In the genomic region with DNA sequence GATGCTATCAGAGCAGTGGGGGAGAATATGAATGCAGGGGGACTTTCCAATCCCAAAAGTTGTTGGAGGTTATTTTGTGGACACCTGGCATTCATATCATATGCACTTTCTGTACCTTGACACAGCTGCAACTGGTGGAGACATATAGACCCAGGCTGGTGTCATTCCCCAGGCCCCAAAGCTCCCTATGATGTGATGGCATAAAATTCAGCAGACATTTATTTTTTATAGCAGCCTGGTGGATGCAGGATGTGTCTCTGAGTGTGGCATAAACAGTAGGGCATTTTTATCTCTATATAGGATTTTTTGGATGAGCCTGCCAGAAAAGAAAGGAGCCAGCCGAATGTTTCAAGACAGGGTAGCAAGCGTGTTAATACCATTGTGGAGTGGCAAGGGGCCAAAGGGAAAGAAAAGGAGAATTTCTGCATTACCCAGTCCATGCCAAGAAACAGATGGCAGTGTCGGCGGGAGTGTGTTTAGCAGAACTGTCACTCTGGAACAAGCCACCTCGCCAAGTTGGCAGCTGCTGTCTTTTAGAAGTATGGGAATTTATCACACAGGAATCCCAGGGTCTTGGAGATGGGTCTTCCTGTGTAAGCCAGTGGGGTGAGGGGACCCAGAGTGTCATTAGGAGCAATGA, we compare ENCODE assay signal across 10 mouse cellular contexts.
DNase-seq lines count a peak whose midpoint lies in the region; ATAC-seq lines count a peak whose summit lies in the region.
"Had no signal": no experiment of that assay in that cellular context is flagged by ENCODE, and none has a peak within 500 bp of the region (broad histone marks: within the 10 kb centered on the region; RNA-seq: fewer than 3 reads in every experiment).

No protein-coding gene starts in this region.

- 57% methylated on average over 5 of the region's 5 CpGs for WGBS in hindbrain, embryonic 13.5 days
- WGBS in hindbrain, embryonic 10.5 days: 88% methylated on average over 5 of the region's 5 CpGs
- WGBS in midbrain, embryonic 16.5 days: 51% methylated on average over 5 of the region's 5 CpGs

- no peaks in the 10 kb centered on the region for H3K27me3 ChIP-seq in hindbrain, embryonic 13.5 days
- H3K27me3 ChIP-seq in hindbrain, embryonic 10.5 days (ENCODE audit: insufficient read depth, poor library complexity, severe bottlenecking): no peaks in the 10 kb centered on the region
- no peaks in the 10 kb centered on the region for H3K27me3 ChIP-seq in midbrain, embryonic 16.5 days (ENCODE audit: control insufficient read depth, insufficient read depth, low read depth, low read length)

- no peak overlapping the region for H3K4me2 ChIP-seq in hindbrain, embryonic 13.5 days
- no peak overlapping the region for H3K4me2 ChIP-seq in midbrain, embryonic 16.5 days (ENCODE audit: low read length)

- ATAC-seq in hindbrain, embryonic 13.5 days (ENCODE audit: low FRiP score): peak; percentile 85
- peak; percentile 91 for ATAC-seq in midbrain, embryonic 16.5 days
- ATAC-seq in erythroid progenitor cell, adult 5-6 weeks (replicated peaks; ENCODE audit: low FRiP score, poor library complexity, severe bottlenecking): no peak

- 0 out of 2 replicates have a peak, but pooled peaks cover 3% of the 10 kb centered on the region for H3K4me1 ChIP-seq in hindbrain, embryonic 13.5 days (replicated peaks)
- no peaks in the 10 kb centered on the region for H3K4me1 ChIP-seq in hindbrain, embryonic 10.5 days (replicated peaks)
- peaks cover 3% of the 10 kb centered on the region; the same call in 1 of the 2 replicates for H3K4me1 ChIP-seq in midbrain, embryonic 16.5 days (ENCODE audit: control insufficient read depth, insufficient read depth, low read length)

- no peaks in the 10 kb centered on the region for H3K9me3 ChIP-seq in hindbrain, embryonic 13.5 days
- H3K9me3 ChIP-seq in hindbrain, embryonic 10.5 days: no peaks in the 10 kb centered on the region
- no peaks in the 10 kb centered on the region for H3K9me3 ChIP-seq in midbrain, embryonic 16.5 days (replicated peaks; ENCODE audit: control insufficient read depth, low read length, poor library complexity, severe bottlenecking)

- no peak overlapping the region for H3K27ac ChIP-seq in hindbrain, embryonic 13.5 days
- no peak overlapping the region for H3K27ac ChIP-seq in hindbrain, embryonic 10.5 days
- H3K27ac ChIP-seq in midbrain, embryonic 16.5 days (ENCODE audit: low read length): no peak overlapping the region
- H3K27ac ChIP-seq: macrophage had no signal

- H3K9ac ChIP-seq in hindbrain, embryonic 13.5 days: no peak overlapping the region
- H3K9ac ChIP-seq in midbrain, embryonic 16.5 days (ENCODE audit: low read depth, low read length): no peak overlapping the region

- no peaks in the 10 kb centered on the region for H3K36me3 ChIP-seq in hindbrain, embryonic 13.5 days
- H3K36me3 ChIP-seq in hindbrain, embryonic 10.5 days: no peaks in the 10 kb centered on the region
- no peaks in the 10 kb centered on the region for H3K36me3 ChIP-seq in midbrain, embryonic 16.5 days (ENCODE audit: control insufficient read depth, insufficient read depth, low read length)

- no peak for DNase-seq in hindbrain, embryonic 10.5 days (ENCODE audit: low spot score)
- DNase-seq in cerebellum, adult 9-10 months: peak; percentile 98
- peak; percentile 88 to 92 for DNase-seq in layer of hippocampus, adult 8-10 months (ENCODE audit: low spot score in 2 of 2)
- DNase-seq in spleen, adult 12 weeks (ENCODE audit: low spot score): no peak
- no peak for DNase-seq in gastrocnemius, postnatal 14 days

- intact Hi-C loops in gastrocnemius, postnatal 14 days (cut with DNase I; ENCODE audit: low total_unique reads): no loop called here

- no peak overlapping the region for H3K4me3 ChIP-seq in hindbrain, embryonic 13.5 days
- no peak overlapping the region for H3K4me3 ChIP-seq in hindbrain, embryonic 10.5 days
- no peak overlapping the region for H3K4me3 ChIP-seq in midbrain, embryonic 16.5 days (ENCODE audit: low read depth, low read length)
- H3K4me3 ChIP-seq: erythroblast, embryonic 14.5 days had no signal

Comparison
In these comparisons a context has a peak if more than half of its experiments do, and no peak if none do; other contexts are left out.
1. DNase-seq: peak in cerebellum, adult 9-10 months (single experiment) and layer of hippocampus, adult 8-10 months (2 of 2); none in hindbrain, embryonic 10.5 days (single experiment), spleen, adult 12 weeks (single experiment) and gastrocnemius, postnatal 14 days (single experiment).